Mouse (Mus musculus): Measurements from ENCODE around the gene Actr1b. TPM values are rescaled to one million over a fixed set of nuclear protein-coding genes. Genes with fewer than 3 reads are reported as not detected.

Gene Actr1b
- polyA plus RNA-seq, 1 experiment from 2014 or later = 135 TPM

DNA sequence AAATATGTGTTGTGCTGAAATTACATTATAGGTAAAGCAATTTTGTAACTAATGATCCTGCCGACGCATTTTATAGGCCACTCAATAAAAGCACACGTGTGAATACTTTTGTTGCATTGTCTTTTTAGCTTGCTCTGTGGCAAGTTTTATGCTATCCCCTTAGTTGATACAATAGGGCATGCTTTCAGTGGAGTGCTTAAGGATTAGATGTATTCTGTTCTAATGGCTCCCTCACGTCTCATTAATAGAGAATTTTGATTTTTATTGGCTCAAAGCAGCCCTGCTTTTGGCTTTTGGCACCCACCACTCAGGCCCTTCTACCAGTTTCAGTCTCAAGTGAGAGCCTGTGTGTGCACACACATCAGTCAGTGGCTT, 9.8 kb upstream of the Actr1b start:
- no peaks in the 10 kb centered on the region for H3K27me3 ChIP-seq (ENCODE audit: insufficient read depth, poor library complexity, severe bottlenecking)
- no peaks in the 10 kb centered on the region for H3K36me3 ChIP-seq
- WGBS = 84% methylated on average over 4 of the region's 4 CpGs
- no peaks in the 10 kb centered on the region for H3K4me1 ChIP-seq (replicated peaks)
- no peak overlapping the region for H3K4me3 ChIP-seq
- DNase-seq (ENCODE audit: low spot score) = no peak
- H3K9me3 ChIP-seq = no peaks in the 10 kb centered on the region
- H3K27ac ChIP-seq = no peak overlapping the region

DNA sequence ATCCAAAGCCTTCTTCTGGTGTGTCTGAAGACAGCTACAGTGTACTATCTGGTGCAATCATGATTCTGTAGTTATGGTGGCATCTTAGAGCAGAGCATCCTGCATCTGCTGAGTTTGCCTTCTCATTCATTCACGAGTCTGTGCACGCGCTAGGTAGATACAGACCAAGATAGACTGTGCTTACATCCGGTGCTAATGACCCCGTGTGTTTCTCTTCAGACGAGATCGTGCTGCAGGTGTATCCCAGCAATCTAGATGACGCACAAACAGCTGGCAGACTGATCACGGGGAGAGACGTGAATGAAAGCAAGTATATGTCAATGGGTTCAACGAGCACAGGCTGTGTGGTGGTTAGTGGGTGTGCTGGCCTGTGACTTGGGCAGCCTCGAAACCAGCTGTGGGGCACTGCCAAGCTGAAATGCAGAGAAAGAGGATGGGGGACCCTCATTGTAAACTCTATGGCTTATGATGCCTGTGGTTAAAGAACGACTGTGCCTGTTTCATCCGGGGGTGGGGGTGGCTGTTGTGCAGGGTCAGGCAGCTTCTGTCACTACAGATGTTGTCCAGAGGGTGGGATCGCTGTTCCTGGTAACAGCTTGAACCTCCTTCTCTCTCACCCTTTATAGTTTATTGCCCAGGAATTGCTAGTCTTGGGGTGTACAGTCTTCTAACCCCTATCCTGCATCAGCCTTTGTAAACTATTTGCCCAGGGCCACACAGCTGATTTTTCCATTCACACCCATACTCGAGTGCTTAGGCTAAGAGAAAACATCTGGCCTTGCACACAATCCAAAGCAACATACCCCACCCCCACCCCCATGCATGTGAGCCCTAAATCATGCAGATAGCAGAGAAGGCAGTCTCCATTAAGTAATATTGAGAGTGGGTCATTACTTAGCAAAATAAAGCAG, 9.2 kb upstream of the Actr1b start:
- Histone ChIP-seq H3K27ac (no peak overlapping the region), H3K36me3 (no peaks in the 10 kb centered on the region), H3K9me3 (no peaks in the 10 kb centered on the region), H3K4me3 (no peak overlapping the region), H3K27me3 (ENCODE audit: insufficient read depth, poor library complexity, severe bottlenecking) (no peaks in the 10 kb centered on the region), H3K4me1 (replicated peaks) (no peaks in the 10 kb centered on the region)
- DNase-seq (ENCODE audit: low spot score) = no peak
- WGBS = 81% methylated on average over 16 of the region's 16 CpGs

- Histone ChIP-seq H3K27ac (no peak overlapping the region), H3K27me3 (ENCODE audit: insufficient read depth, poor library complexity, severe bottlenecking) (no peaks in the 10 kb centered on the region), H3K4me1 (replicated peaks) (no peaks in the 10 kb centered on the region), H3K4me3 (no peak overlapping the region), H3K36me3 (no peaks in the 10 kb centered on the region), H3K9me3 (0 out of 2 replicates have a peak, but pooled peaks cover 3% of the 10 kb centered on the region)
- 96% methylated on average over 1 of the region's 1 CpGs for WGBS
- no peak for DNase-seq (ENCODE audit: low spot score)
Measured at GRCm38 (mm10) chr1:36718786-36719185, 4.6 kb upstream of the Actr1b start.

- no peaks in the 10 kb centered on the region for H3K27me3 ChIP-seq (ENCODE audit: insufficient read depth, poor library complexity, severe bottlenecking)
- H3K4me3 ChIP-seq = no peak overlapping the region
- 98% methylated on average over 2 of the region's 2 CpGs for WGBS
- 0 out of 2 replicates have a peak, but pooled peaks cover 3% of the 10 kb centered on the region for H3K9me3 ChIP-seq
- H3K4me1 ChIP-seq (replicated peaks) = peaks cover 26% of the 10 kb centered on the region
- no peak for DNase-seq (ENCODE audit: low spot score)
- H3K27ac ChIP-seq = no peak overlapping the region
- peaks cover 18% of the 10 kb centered on the region for H3K36me3 ChIP-seq
Measured at GRCm38 (mm10) chr1:36711104-36711503, 3.1 kb downstream of the Actr1b start.

DNA sequence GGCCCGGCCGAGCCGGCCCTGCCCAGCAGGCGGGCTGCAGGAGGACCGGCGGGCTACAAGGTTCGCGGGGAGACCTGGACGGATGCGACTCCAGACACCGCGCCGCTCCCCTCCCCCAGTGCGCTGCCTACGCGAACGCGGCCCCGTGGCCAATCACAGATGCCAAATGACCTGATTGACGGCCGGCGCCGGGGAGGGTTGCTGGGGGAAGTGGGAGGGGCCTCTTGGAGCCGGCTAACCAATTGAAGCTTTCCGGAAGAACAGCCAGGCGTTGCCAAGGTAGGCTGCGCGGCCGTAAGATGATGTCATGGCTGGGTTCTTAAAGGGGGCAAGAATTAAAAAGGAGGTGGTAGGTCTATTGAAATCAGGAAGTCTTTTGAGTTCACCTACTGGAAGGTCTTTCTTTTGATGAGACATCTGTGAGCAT, 4.4 kb downstream of the Actr1b start, which contains the start of gene 4933424G06Rik:
TSS of gene 4933424G06Rik (plus strand) at position 296 of the 427 bp plus-strand sequence.
- peaks cover 26% of the 10 kb centered on the region for H3K4me1 ChIP-seq (replicated peaks)
- peaks cover 31% of the 10 kb centered on the region for H3K36me3 ChIP-seq
- H3K27me3 ChIP-seq (ENCODE audit: insufficient read depth, poor library complexity, severe bottlenecking) = no peaks in the 10 kb centered on the region
- H3K4me3 ChIP-seq = peak within 1 kb of the TSS; percentile 95
- 0 out of 2 replicates have a peak, but pooled peaks cover 3% of the 10 kb centered on the region for H3K9me3 ChIP-seq
- H3K27ac ChIP-seq = peak within 1 kb of the TSS; percentile 96
- peak; percentile 99 for DNase-seq (ENCODE audit: low spot score)
- WGBS = under 1% methylated on average over 29 of the region's 29 CpGs

DNA sequence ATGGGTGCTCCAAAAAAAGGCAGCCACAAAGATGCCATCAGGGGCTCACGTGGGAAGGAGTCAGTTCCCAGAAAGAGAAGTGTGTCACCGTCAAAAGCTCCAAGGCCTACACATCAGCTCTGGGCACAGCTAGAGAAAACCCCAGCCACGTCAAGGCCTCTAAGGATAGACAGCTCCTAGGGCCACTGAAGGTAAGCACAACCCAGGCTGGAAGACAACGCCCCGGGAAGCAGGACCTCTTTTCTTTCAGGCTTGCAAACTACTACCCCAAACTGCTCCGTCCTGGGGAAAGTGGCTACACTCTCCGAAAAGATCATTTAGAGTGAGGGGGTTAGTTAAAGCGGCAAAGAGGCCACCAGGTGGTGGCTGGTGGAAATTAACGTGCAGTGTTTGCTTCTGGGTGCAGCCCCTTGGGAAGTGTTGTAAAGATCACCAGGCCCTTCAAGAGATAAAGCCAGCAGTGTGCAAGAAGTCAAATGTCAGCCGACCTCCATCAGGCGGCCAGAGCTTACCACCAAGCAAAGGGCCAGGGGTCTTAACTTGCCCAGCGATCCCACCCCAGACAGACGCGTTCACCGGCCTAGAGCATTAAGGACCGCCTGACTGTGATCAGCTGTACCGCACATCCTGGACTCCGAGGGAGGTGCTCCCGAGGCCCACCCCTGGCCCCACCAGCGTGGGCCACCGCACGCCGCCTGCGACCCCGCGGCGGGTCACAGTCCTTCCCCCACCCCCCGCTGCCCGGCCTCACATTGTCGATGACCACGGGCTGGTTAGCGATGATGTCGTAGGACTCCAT, 5.0 kb downstream of the Actr1b start:
- 1% methylated on average over 33 of the region's 33 CpGs for WGBS
- Histone ChIP-seq H3K4me1 (replicated peaks) (peaks cover 26% of the 10 kb centered on the region), H3K27ac (peak overlapping the region; percentile 96), H3K27me3 (ENCODE audit: insufficient read depth, poor library complexity, severe bottlenecking) (no peaks in the 10 kb centered on the region), H3K36me3 (peaks cover 37% of the 10 kb centered on the region), H3K4me3 (peak overlapping the region; percentile 95), H3K9me3 (0 out of 2 replicates have a peak, but pooled peaks cover 3% of the 10 kb centered on the region)
- DNase-seq (ENCODE audit: low spot score) = no peak

GRCm38 (mm10) chr1:36708626-36709025, 5.6 kb downstream of the Actr1b start:
- Histone ChIP-seq H3K4me1 (replicated peaks) (peaks cover 26% of the 10 kb centered on the region), H3K36me3 (peaks cover 43% of the 10 kb centered on the region), H3K4me3 (peak overlapping the region; percentile 95), H3K27me3 (ENCODE audit: insufficient read depth, poor library complexity, severe bottlenecking) (no peaks in the 10 kb centered on the region), H3K9me3 (no peaks in the 10 kb centered on the region), H3K27ac (peak overlapping the region; percentile 96)
- no peak for DNase-seq (ENCODE audit: low spot score)
- 82% methylated on average over 1 of the region's 1 CpGs for WGBS

DNA sequence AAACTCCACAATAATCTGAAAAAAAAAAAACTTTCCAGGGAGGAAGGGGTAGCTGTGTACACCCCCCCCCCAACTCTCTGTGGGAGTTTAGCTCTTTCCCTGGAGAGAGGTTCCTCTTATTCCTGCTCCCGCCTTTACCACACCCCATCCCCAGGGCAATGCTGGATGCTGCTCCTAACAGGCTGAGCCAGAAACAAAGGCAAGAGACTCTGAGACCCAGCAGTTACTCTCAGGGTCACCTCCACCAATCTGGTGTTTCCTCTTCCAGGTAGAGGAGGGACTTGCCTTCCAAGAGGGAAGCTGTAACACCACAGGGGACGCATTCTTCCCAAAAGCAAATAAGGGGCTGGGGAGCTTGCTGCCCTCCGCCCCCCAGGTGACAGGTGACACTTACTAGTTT, 6.4 kb downstream of the Actr1b start:
- Histone ChIP-seq H3K4me1 (replicated peaks) (peaks cover 26% of the 10 kb centered on the region), H3K27me3 (ENCODE audit: insufficient read depth, poor library complexity, severe bottlenecking) (no peaks in the 10 kb centered on the region), H3K4me3 (peak overlapping the region; percentile 95; the same call in 1 of the 2 replicates), H3K36me3 (peaks cover 52% of the 10 kb centered on the region), H3K27ac (no peak overlapping the region), H3K9me3 (no peaks in the 10 kb centered on the region)
- WGBS = 75% methylated on average over 3 of the region's 3 CpGs
- DNase-seq (ENCODE audit: low spot score) = no peak

GRCm38 (mm10) chr1:36707166-36707565, 7.1 kb downstream of the Actr1b start:
- Histone ChIP-seq H3K36me3 (peaks cover 58% of the 10 kb centered on the region), H3K27me3 (ENCODE audit: insufficient read depth, poor library complexity, severe bottlenecking) (no peaks in the 10 kb centered on the region), H3K4me1 (replicated peaks) (peaks cover 26% of the 10 kb centered on the region), H3K9me3 (no peaks in the 10 kb centered on the region), H3K4me3 (no peak overlapping the region; the same call in 1 of the 2 replicates), H3K27ac (no peak overlapping the region)
- no peak for DNase-seq (ENCODE audit: low spot score)
- 75% methylated on average over 2 of the region's 2 CpGs for WGBS

DNA sequence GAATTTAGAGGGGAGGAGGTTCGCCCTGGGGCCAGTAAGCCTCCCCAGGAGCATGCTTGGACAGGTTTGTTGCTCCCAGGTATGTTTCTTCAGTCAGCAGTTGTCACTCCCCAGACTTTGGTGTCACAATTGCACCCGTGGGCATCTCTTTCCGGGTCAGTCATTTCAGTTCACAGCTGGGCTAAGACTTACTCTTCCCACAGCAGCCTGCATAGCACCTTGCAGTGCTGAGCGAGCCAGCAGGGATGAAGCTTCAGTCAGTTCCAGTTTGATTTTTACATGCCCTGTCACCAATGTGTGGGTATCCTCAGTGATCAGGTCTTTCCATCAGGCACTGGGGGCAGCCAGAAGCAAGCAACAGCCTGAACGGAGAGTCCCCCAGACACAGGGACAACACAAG, 17.2 kb downstream of the Actr1b start:
- Histone ChIP-seq H3K4me3 (no peak overlapping the region), H3K27ac (no peak overlapping the region; the same call in 1 of the 2 replicates), H3K4me1 (replicated peaks) (peaks cover 6% of the 10 kb centered on the region), H3K27me3 (ENCODE audit: insufficient read depth, poor library complexity, severe bottlenecking) (no peaks in the 10 kb centered on the region), H3K9me3 (no peaks in the 10 kb centered on the region), H3K36me3 (peaks cover 67% of the 10 kb centered on the region)
- 73% methylated on average over 5 of the region's 5 CpGs for WGBS
- no peak for DNase-seq (ENCODE audit: low spot score)

GRCm38 (mm10) chr1:36696411-36696810, 17.8 kb downstream of the Actr1b start:
- peaks cover 61% of the 10 kb centered on the region for H3K36me3 ChIP-seq
- no peaks in the 10 kb centered on the region for H3K27me3 ChIP-seq (ENCODE audit: insufficient read depth, poor library complexity, severe bottlenecking)
- H3K4me1 ChIP-seq (replicated peaks) = peaks cover 8% of the 10 kb centered on the region
- H3K27ac ChIP-seq = no peak overlapping the region
- 77% methylated on average over 6 of the region's 6 CpGs for WGBS
- no peaks in the 10 kb centered on the region for H3K9me3 ChIP-seq
- H3K4me3 ChIP-seq = no peak overlapping the region
- DNase-seq (ENCODE audit: low spot score) = no peak

DNA sequence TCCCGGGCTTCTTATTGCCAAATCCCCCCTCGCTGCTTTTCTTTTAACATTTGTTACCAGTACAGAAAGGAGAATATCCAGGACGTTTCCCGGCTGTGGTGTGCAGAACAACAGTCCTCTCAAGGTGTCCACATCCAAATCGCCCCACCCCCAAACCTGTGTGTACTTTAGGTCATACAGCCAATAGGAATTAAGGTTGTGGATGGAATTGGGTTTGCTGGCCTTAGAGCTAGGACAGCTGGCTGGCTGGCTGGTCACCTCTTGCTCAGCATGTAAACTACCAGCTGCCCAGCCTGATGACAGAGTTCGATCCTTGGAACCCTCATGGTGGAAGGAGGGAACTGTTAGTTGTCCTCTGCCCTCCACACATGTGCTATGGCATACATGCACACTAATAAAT, 19.4 kb downstream of the Actr1b start:
- 91% methylated on average over 6 of the region's 6 CpGs for WGBS
- H3K9me3 ChIP-seq = no peaks in the 10 kb centered on the region

More for the DNA sequence above, 19.4 kb downstream of the Actr1b start:
- Histone ChIP-seq H3K4me1 (replicated peaks) (peaks cover 16% of the 10 kb centered on the region), H3K4me3 (no peak overlapping the region), H3K36me3 (peaks cover 46% of the 10 kb centered on the region), H3K27me3 (ENCODE audit: insufficient read depth, poor library complexity, severe bottlenecking) (no peaks in the 10 kb centered on the region), H3K27ac (no peak overlapping the region)
- DNase-seq (ENCODE audit: low spot score) = no peak
